Mouse (Mus musculus) MN1 (cell line): ENCODE measurements around the gene Il5.

Source experiments
- DNase-seq: peaks from one replicate; pipeline ENCODE4 v3.0.0-alpha.2; 2016; ENCODE audit warnings: low spot score

Il5 gene

GRCm38 (mm10) chr11:53720715-53721114 lies at the start of gene Il5:
Gene Il5 (plus strand): TSS chr11:53720794.
- no peak for DNase-seq

GRCm38 (mm10) chr11:53671414-53671813 lies 49.2 kb upstream of the Il5 start:
- no peak for DNase-seq

- no peak for DNase-seq
Measured at GRCm38 (mm10) chr11:53680141-53680540, 40.5 kb upstream of the Il5 start.

- no peak for DNase-seq
Measured at GRCm38 (mm10) chr11:53681686-53682085, 38.9 kb upstream of the Il5 start.

GRCm38 (mm10) chr11:53682170-53682569 lies 38.4 kb upstream of the Il5 start:
- no peak for DNase-seq

GRCm38 (mm10) chr11:53682994-53683530 lies 37.5 kb upstream of the Il5 start:
- peak; percentile 46 for DNase-seq

GRCm38 (mm10) chr11:53691979-53692378 lies 28.6 kb upstream of the Il5 start:
- no peak for DNase-seq

GRCm38 (mm10) chr11:53698521-53698920 lies 22.1 kb upstream of the Il5 start:
- no peak for DNase-seq

GRCm38 (mm10) chr11:53699351-53699750 lies 21.2 kb upstream of the Il5 start:
- no peak for DNase-seq

GRCm38 (mm10) chr11:53706236-53706933 lies 14.2 kb upstream of the Il5 start:
- peak; percentile 65 for DNase-seq

GRCm38 (mm10) chr11:53706934-53707717 lies 13.5 kb upstream of the Il5 start, which contains the start of gene Rad50:
Gene Rad50 (minus strand): TSS chr11:53707319.
- DNase-seq = peak; percentile 94

GRCm38 (mm10) chr11:53707718-53708009 lies 12.9 kb upstream of the Il5 start:
- no peak for DNase-seq

GRCm38 (mm10) chr11:53719701-53720100 lies 893 bp upstream of the Il5 start:
- no peak for DNase-seq

- no peak for DNase-seq
Measured at GRCm38 (mm10) chr11:53731457-53731856, 10.9 kb downstream of the Il5 start.

GRCm38 (mm10) chr11:53732244-53732643 lies 11.7 kb downstream of the Il5 start:
- DNase-seq = no peak

GRCm38 (mm10) chr11:53733824-53734223 lies 13.2 kb downstream of the Il5 start:
- peak; percentile 53 for DNase-seq

GRCm38 (mm10) chr11:53734431-53734830 lies 13.8 kb downstream of the Il5 start:
- DNase-seq = peak; percentile 50

GRCm38 (mm10) chr11:53734970-53735681 lies 14.5 kb downstream of the Il5 start:
- DNase-seq = peak; percentile 63

GRCm38 (mm10) chr11:53735682-53736245 lies 15.2 kb downstream of the Il5 start:
- peak; percentile 95 for DNase-seq

- peak; percentile 92 for DNase-seq
Measured at GRCm38 (mm10) chr11:53736771-53737572, 16.4 kb downstream of the Il5 start.

GRCm38 (mm10) chr11:53737573-53737946 lies 17.0 kb downstream of the Il5 start:
- peak; percentile 79 for DNase-seq
